Mouse (Mus musculus) gastrocnemius, postnatal 4 days (tissue): ENCODE data around the gene 4930430F08Rik. TPM values are rescaled to one million over a fixed set of nuclear protein-coding genes. Genes with fewer than 3 reads are reported as not detected.
A peak's percentile ranks its signal among the peaks of the same experiment; 100 is the strongest.
"Not testable (repeated sequence)": the region's sequence is repeated elsewhere in the genome, so short reads cannot be mapped to it uniquely, and the experiment has no call there.

ENCODE experiments used
- DNase-seq, 2 experiments: peaks; one replicate each; pipeline ENCODE4 v3.0.0; 2021 to 2022; ENCODE audit warnings: low spot score in 2 of 2, mixed read lengths in 2 of 2
- long read RNA-seq, 2 experiments: library from polyadenylated mRNA; stranded (forward); transcript quantifications; one replicate each; pipeline ENCODE4 v2.0.0; 2021
- total RNA-seq, 2 experiments: library from RNA; stranded (reverse); gene quantifications; 2 replicates each; pipeline ENCODE4 v1.2.3; 2021

The 4930430F08Rik gene
- 1 to 10 TPM; 9.9 TPM for total RNA-seq
- long read RNA-seq, experiment 1, transcript 4930430F08Rik-201 (7 exons, 2,564 nt) = major isoform, 7 of 8 reads
- long read RNA-seq, experiment 1, partial matches to known transcripts = 0 of 8 reads
- long read RNA-seq, experiment 1, other reads (novel, unspliced or antisense) = 1 of 8 reads
- long read RNA-seq, experiment 2, partial matches to known transcripts = 0 of 5 reads
- long read RNA-seq, experiment 2, other reads (novel, unspliced or antisense) = 1 of 5 reads

GRCm38 (mm10) chr10:100590323-100590722 lies at the start of gene 4930430F08Rik, which contains the start of gene 1700017N19Rik:
Gene 4930430F08Rik, minus strand, starts transcription at chr10:100590423.
Gene 1700017N19Rik, plus strand, starts transcription at chr10:100590484.
- no peak for DNase-seq

- peak; percentile 20 to 53 for DNase-seq
Observed at GRCm38 (mm10) chr10:100629762-100630438, 39.7 kb upstream of the 4930430F08Rik start.

- DNase-seq = no peak
Observed at GRCm38 (mm10) chr10:100622494-100622893, 32.3 kb upstream of the 4930430F08Rik start.

- DNase-seq = no peak
Observed at GRCm38 (mm10) chr10:100620040-100620439, 29.8 kb upstream of the 4930430F08Rik start.

GRCm38 (mm10) chr10:100619474-100619873 lies 29.3 kb upstream of the 4930430F08Rik start:
- no peak for DNase-seq

GRCm38 (mm10) chr10:100617233-100617903 lies 27.1 kb upstream of the 4930430F08Rik start:
- DNase-seq = no peak

GRCm38 (mm10) chr10:100604254-100604653 lies 14.0 kb upstream of the 4930430F08Rik start:
- DNase-seq = no peak

GRCm38 (mm10) chr10:100603511-100603910 lies 13.3 kb upstream of the 4930430F08Rik start:
- no peak for DNase-seq

GRCm38 (mm10) chr10:100598339-100598738 lies 8.1 kb upstream of the 4930430F08Rik start:
- no peak for DNase-seq

GRCm38 (mm10) chr10:100588932-100589388 lies 1.3 kb downstream of the 4930430F08Rik start:
- peak; percentile 67 to 87 for DNase-seq

GRCm38 (mm10) chr10:100588524-100588923 lies 1.7 kb downstream of the 4930430F08Rik start:
- DNase-seq = no peak

GRCm38 (mm10) chr10:100584178-100584577 lies 6.0 kb downstream of the 4930430F08Rik start:
- no peak for DNase-seq

GRCm38 (mm10) chr10:100575294-100575693 lies 14.9 kb downstream of the 4930430F08Rik start:
- no peak for DNase-seq

- DNase-seq = no peak
Observed at GRCm38 (mm10) chr10:100574505-100575149, 15.6 kb downstream of the 4930430F08Rik start.

GRCm38 (mm10) chr10:100571707-100572106 lies 18.5 kb downstream of the 4930430F08Rik start:
- DNase-seq = no peak

- DNase-seq = no peak
Observed at GRCm38 (mm10) chr10:100564112-100564511, 26.1 kb downstream of the 4930430F08Rik start.

GRCm38 (mm10) chr10:100560194-100560883 lies 29.9 kb downstream of the 4930430F08Rik start:
- not testable (repeated sequence) for DNase-seq

GRCm38 (mm10) chr10:100556566-100557175 lies 33.6 kb downstream of the 4930430F08Rik start:
- DNase-seq = no peak

- no peak for DNase-seq
Observed at GRCm38 (mm10) chr10:100524499-100525390, 65.5 kb downstream of the 4930430F08Rik start.
